Mouse (Mus musculus) layer of hippocampus, adult 8-10 months (tissue): ENCODE data around the gene Flt4. TPM values are rescaled to one million over a fixed set of nuclear protein-coding genes. Genes with fewer than 3 reads are reported as not detected.
"Not testable (repeated sequence)": the region's sequence is repeated elsewhere in the genome, so short reads cannot be mapped to it uniquely, and the experiment has no call there.

ENCODE experiments used
- DNase-seq, 2 experiments: peaks; one replicate each; pipeline ENCODE4 v3.0.0; 2022; ENCODE audit warnings: low spot score in 2 of 2
- total RNA-seq, 4 experiments: library from RNA; stranded (reverse); gene quantifications; 2 replicates each; pipeline ENCODE4 v1.2.4; 2022

Flt4 gene
- total RNA-seq, result 1 to 10 TPM; 1.9 to 2.8 (median 2.3) TPM

DNA sequence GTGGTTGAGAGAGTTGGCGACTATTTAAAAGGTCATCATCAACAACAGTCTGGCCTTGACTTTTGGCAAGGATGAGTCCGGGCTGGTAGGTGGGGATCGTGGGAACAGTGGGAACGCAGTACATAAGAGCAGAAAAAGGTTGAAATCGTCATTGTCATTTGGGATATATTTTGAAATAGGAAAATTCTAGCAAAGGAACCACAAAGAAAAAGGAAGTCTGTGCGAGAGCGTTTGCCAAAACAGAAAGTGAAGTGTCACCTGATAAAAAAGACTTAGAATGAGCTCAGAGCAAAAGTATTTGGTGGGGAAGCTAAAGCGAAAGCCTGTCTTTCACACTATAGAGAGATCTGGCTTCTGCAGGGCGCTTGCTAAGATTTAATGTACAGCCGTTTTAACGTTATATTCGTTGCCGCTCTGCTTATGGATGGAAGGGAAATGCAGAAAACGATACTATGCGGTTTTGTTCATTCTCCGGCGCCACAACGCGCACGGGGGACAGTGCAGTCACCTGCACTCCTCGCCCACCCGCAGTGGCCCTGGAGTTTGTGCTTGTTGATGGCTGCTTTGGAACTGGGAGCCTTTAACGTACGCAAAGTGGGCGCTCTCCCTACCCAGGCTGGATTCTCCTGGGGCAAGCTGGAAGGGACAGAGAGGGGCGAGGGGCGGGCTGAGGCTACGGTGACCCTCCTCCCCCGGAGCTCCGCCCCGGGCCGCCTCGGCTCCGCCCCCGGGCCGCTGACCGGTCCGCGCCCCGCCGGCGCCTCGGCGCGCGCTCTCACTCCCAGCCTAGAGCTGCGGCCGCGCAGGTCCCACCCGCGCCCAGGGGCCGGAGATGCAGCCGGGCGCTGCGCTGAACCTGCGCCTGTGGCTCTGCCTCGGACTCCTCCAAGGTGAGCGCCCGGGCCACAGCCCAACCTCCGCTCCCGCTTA lies at the start of gene Flt4:
TSS of gene Flt4 (plus strand) at position 326 of the 930 bp plus-strand sequence.
- DNase-seq, result not testable (repeated sequence)

DNA sequence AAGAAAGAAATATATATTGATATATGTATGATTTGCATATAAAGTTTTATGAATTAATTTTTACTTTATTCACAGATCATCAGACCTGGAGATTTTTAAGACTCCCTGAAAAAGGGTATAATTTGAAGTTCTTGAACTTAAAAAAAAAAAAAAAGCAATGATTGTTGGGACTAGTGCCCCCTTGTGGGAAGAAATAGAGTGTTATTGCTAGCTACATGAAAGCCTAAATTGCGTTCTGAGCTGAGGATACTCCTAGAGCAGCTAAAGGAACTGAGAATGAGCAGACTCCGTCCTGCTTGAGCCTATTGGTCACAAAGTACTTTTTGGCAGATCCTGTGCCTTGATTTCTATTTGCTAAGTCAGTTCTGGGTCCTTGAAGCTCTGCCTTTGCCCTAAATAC lies 34.0 kb upstream of the Flt4 start:
- not testable (repeated sequence) for DNase-seq

GRCm38 (mm10) chr11:49580452-49580851 lies 28.6 kb upstream of the Flt4 start:
- not testable (repeated sequence) for DNase-seq

- no peak for DNase-seq
Measured at GRCm38 (mm10) chr11:49590213-49590612, 18.9 kb upstream of the Flt4 start.

- not testable (repeated sequence) for DNase-seq
Measured at GRCm38 (mm10) chr11:49597149-49597548, 11.9 kb upstream of the Flt4 start.

DNA sequence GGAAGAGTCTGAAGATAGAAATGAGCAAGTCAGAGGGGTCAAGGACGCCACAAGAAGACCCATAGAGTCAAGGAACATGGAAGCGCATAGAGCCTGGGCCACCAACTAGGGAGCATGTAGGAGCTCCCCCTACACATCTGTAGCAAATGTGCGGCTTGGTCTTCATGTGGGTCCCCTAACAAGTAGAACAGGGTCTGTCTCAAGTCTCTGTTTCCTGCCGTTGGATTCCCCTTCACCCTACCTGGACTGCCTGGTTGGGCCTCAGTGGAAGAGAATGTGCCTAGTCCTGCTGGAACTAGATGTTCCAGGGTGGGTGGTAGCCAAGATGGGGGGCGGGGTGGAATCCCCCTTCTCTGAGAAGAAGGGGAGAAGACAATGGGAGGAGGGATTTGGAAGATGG lies 757 bp upstream of the Flt4 start:
- not testable (repeated sequence) for DNase-seq

GRCm38 (mm10) chr11:49609868-49610824 lies 1.1 kb downstream of the Flt4 start:
- not testable (repeated sequence) for DNase-seq

DNA sequence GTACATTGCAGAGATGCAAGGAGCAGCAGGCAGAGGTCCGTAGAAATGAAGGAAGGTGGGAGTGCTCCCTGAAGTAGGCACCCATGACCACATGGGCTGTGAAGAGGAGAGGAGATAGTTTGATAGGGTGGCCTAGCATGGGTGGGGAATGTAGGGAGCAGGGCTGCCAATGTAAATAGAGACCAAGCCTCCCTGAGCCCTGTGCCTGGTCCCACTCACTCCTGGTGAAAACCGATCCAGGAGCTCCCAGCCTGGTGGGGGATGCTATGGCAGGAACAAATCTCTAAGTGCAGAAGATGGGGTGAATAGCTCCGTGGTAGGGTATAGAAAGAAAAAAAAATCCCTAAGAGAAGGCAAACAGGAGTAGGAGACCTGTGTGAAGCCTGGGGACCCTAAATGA lies 2.3 kb downstream of the Flt4 start:
- not testable (repeated sequence) for DNase-seq

GRCm38 (mm10) chr11:49612154-49612553 lies 3.1 kb downstream of the Flt4 start:
- no peak for DNase-seq

- DNase-seq, result no peak
Measured at GRCm38 (mm10) chr11:49613349-49613748, 4.3 kb downstream of the Flt4 start.

- DNase-seq, result no peak
Measured at GRCm38 (mm10) chr11:49615856-49616725, 7.0 kb downstream of the Flt4 start.

DNA sequence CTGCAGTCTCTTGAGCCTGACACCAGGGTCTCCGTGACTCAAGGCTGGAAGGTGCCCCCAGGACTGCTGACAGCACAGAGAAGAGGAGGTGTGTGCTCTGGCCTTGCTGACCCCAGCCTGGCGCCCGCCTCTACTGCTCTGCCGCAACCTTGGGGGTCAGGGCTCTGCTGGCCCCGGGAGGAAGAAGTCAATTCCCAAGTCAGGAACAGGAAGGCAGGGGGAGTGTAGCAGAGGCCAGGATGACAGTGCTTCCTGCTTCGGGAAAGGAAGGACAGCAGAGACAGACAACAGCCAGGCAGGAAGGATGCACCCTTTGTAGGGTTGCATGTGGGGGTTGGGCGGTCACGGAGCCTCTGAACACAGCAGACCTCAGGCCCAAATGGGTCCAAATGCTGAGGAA lies 9.4 kb downstream of the Flt4 start:
- no peak for DNase-seq

DNA sequence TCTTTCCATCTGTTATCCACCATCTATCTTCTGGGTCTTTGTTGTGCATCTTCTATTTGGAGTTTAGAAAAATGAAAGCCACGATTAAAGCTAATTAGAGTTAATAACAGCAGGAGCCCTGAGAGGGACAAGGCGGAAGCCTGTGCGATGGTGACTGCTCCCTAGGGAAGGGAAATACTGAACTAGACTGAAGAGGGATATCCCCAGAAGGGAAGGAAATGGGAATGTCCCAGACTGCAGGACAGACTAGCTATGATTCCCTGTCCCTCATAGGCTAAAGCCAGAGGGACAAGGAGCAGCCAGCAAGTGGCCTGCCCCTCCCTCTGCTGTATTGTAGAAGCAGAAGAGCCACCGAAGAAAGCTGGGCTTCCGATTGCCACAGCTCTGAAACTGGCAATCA lies 12.9 kb downstream of the Flt4 start:
- no peak for DNase-seq

- DNase-seq, result no peak
Measured at GRCm38 (mm10) chr11:49624156-49624555, 15.1 kb downstream of the Flt4 start.

- DNase-seq, result no peak
Measured at GRCm38 (mm10) chr11:49625863-49626262, 16.8 kb downstream of the Flt4 start.

- DNase-seq, result no peak
Measured at GRCm38 (mm10) chr11:49626748-49627147, 17.7 kb downstream of the Flt4 start.

DNA sequence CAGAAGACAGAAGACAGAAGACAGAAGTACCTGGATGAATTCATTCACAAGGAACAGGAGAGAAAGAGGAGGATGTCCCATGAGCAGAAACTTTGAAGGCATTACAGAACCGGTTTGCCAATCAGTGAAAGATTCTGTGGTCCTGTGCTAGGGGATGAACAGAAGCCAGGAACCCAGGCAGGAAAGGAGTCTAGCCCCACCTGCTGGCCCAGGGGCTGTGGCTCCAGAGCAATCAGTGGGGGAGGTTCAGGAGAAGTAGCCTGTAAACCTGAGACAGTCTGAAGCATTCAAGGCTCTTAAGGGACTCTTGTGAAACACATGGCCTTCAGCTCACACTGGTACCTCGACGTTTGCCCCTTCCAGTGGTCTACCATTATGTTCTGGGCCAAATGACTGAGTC lies 22.1 kb downstream of the Flt4 start:
- DNase-seq, result no peak

DNA sequence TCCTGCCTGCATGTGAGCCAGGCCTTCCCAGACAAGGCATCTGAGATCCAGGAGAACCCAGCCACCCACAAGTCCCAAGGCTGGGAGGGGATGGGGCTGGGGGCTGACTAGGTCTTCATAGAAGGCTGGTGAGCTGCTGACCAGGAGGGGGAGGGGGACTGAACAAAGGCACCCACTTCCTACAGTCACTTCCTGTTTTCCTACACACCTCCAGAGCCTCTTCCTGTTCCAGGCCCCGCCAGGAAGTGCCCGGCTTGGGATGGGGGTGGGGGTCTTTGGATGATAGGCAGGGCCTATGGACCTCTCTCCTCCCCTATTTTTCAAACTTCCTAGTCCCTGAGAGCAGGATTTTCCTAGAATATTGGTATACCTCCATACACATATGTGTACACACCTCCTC lies 23.2 kb downstream of the Flt4 start:
- no peak for DNase-seq

DNA sequence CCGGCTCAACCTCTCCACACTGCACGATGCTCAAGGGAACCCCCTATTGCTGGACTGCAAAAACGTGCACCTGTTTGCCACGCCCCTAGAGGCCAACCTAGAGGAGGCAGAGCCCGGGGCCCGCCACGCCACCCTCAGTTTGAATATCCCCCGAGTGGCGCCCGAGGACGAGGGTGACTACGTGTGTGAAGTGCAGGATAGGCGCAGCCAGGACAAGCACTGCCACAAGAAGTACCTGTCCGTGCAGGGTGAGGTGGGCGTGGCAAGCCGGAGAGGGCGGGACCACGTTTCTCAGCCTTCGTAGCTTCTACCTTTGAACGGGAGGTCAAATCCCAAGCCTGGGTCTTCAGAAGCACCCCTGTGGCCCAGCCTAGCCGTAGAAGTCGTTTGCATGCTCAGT lies 25.0 kb downstream of the Flt4 start:
- DNase-seq, result no peak

DNA sequence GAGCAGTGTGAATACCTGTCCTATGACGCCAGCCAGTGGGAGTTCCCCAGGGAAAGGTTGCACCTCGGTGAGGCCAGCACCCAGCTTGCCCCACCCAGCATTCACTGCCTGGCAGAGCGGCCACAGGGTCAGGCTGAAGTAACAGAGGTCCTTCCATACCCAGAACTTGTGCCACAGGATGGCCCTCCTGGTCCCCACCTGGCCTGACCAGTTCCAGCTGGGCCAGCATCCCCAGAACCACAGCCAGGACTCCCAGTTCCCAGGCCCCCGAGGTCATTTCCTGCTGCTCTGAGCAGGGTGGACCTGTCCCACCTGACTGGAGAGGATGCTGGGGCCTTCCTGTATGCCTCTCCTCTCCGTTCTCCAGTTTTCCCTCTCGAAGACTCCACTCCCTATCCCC lies 26.6 kb downstream of the Flt4 start:
- no peak for DNase-seq

DNA sequence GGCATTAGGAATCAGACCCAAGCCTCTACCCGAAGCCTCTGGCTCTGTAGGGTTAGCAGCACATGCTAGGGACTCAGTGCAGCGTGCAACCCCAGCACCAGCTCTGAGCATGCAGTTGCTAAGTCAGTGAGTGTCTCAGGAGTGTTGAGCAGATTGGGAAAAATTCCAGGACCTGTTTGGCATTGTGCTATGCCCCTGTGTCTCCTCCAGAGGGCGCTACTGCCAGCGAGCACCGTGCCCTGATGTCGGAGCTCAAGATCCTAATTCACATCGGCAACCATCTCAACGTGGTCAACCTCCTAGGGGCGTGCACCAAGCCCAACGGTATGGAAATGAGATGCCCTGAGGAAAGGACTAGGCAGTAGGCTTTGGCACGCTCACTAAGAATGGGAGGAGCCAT lies 27.4 kb downstream of the Flt4 start:
- no peak for DNase-seq
